Mouse (Mus musculus) mesoderm, embryonic 11.5 days (tissue): Measurements from ENCODE around the gene Dnah12.
"Not testable (repeated sequence)": the region's sequence is repeated elsewhere in the genome, so short reads cannot be mapped to it uniquely, and the experiment has no call there.

Experiments
- DNase-seq: peaks from one replicate; pipeline ENCODE4 v3.0.0-alpha.2; 2012; ENCODE audit warnings: low read depth, low spot score

Dnah12 gene

GRCm38 (mm10) chr14:26881700-26882099 is 188.6 kb downstream of the Dnah12 start:
- DNase-seq: no peak

GRCm38 (mm10) chr14:26887244-26887643 is 194.2 kb downstream of the Dnah12 start:
- DNase-seq: no peak

GRCm38 (mm10) chr14:26890777-26891176 is 197.7 kb downstream of the Dnah12 start:
- DNase-seq: no peak

- DNase-seq: no peak
Measured at GRCm38 (mm10) chr14:26894392-26894791, 201.3 kb downstream of the Dnah12 start, which contains the start of gene Asb14. Gene Asb14 (plus strand): TSS chr14:26894557.

- no peak for DNase-seq
Measured at GRCm38 (mm10) chr14:26899490-26899889, 206.4 kb downstream of the Dnah12 start.

- no peak for DNase-seq
Measured at GRCm38 (mm10) chr14:26900893-26901292, 207.8 kb downstream of the Dnah12 start.

- no peak for DNase-seq
Measured at GRCm38 (mm10) chr14:26907401-26907800, 214.3 kb downstream of the Dnah12 start.

GRCm38 (mm10) chr14:26910461-26910860 is 217.4 kb downstream of the Dnah12 start:
- DNase-seq: not testable (repeated sequence)

- no peak for DNase-seq
Measured at GRCm38 (mm10) chr14:26911201-26911600, 218.1 kb downstream of the Dnah12 start.

- no peak for DNase-seq
Measured at GRCm38 (mm10) chr14:26911826-26912225, 218.8 kb downstream of the Dnah12 start.

- peak; percentile 56 for DNase-seq
Measured at GRCm38 (mm10) chr14:26913681-26914268, 220.7 kb downstream of the Dnah12 start.

GRCm38 (mm10) chr14:26919310-26919709 is 226.2 kb downstream of the Dnah12 start:
- DNase-seq: no peak

- DNase-seq: no peak
Measured at GRCm38 (mm10) chr14:26923702-26924421, 230.8 kb downstream of the Dnah12 start.

GRCm38 (mm10) chr14:26934891-26935290 is 241.8 kb downstream of the Dnah12 start:
- DNase-seq: no peak

- DNase-seq: no peak
Measured at GRCm38 (mm10) chr14:26935558-26935957, 242.5 kb downstream of the Dnah12 start.
